Mouse (Mus musculus) right cerebral cortex, postnatal 4 days (tissue): ENCODE results near the gene Wdr6.
"Not testable (repeated sequence)": the region's sequence is repeated elsewhere in the genome, so short reads cannot be mapped to it uniquely, and the experiment has no call there.

ENCODE experiments used
- DNase-seq: peaks from one replicate; pipeline ENCODE4 v3.0.0-alpha.2; 2022

The Wdr6 gene

DNA sequence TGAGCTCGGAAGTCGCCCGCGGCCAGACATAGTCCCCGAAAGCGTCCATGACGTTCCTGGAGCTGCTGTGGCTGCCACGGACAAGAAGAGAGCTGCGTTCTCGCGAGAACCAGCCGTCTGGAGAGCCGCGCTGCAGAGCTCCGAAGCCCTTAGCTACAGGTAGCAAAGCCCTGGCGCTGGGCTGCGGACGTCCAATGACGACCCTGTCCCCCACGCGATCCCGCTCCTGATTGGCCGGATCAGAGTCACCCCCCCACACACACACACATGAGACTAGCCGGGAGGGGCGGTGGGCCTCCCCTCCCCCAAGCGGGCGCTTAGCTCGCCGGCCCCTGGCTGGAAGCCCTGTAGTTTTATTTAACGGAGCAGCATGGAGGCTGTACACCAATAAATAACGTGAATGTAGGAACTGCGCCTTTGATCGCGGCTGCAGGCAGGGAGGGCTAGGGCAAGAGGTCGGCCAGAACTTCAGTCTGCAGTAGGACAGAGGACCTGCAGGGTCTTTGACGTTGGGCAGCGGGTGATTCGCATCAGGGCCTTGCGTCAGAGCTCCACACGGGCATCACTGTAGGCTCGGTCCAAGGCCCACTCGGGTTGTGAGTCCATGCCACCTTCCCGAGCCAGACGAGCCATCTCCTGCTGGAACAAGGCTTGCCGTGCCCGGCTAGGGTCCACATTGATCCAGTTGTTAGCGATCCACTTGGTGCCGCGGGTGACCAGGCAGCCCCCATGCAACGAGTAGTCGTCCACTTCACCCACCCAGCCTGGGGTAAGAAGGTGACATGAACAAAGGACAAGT lies at the start of gene Wdr6:
TSS of gene Wdr6 (minus strand) at position 195 of the 799 bp plus-strand sequence.
- peak; percentile 90 for DNase-seq

DNA sequence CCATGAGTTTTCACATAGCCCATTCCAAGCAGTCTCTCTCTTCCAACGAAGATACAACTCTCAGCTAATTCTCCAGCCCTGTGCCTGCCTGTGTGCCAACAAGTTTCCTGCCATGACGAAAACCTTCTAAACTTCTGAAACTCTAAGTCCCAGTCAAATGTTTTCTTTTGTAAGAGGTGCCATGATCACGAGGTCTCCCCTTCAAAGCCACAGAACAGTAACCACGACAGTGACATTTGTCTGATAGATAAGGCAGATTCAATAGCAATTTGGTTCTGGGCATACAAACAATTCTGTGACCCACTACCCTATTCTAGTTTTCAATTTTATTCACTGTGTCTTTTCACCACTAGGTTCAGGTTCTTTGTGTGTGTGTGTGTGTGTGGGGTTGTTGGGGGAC lies 49.6 kb upstream of the Wdr6 start:
- DNase-seq: no peak

DNA sequence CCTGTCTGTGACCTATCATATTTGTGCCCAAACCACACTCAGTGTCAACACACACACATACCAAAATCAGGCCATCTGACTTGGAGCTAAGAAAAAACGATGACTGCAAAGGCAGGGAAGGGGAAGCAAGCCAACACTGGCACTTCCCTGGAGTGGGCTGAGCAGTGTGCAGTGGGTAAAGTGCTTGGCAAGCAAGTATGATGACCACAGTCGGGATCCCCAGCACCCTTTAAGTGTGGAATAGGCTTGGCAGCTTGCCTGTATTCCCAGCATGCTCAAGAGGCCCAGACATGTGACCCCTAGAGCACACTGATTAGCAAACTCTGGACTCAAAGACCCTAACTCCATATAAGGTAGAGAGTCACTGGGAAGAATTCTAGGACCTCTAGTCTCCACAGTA lies 48.0 kb upstream of the Wdr6 start:
- no peak for DNase-seq

DNA sequence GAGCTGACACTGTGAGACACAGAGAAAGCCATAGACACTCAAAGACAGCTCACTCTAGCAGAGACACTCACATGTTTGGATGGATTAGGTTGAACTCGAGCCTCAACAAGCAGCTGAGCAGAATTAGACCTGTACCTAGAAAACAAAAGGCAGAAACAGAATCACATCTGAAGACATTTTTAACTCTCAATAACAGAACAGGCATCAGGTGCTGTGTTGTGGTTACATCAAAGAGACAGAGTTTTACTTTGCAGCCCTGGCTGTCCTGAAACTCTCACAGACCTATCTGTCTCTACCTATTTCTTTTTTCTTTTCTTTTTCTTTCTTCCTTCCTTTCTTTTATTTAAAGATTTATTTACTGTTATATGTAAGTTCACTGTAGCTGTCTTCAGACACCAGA lies 38.8 kb upstream of the Wdr6 start:
- no peak for DNase-seq

DNA sequence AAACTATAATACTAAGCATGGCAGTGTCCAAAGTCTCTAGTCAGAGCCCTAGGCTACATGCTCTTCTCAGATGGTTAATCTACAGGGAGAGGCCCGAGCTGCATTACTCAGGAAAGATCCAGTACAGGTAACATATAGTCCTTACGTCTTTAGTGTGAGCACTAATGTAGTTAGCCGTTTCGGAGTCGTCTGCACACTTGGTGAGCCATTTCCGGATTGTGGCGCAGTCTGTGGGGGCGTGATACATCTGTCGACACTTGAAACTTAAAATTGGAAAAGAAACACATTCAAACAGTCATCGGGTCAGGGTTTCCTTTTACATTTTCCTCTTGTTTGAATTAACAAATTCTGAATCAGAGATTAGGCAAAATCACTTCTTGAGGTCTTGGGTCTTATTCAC lies 32.9 kb upstream of the Wdr6 start:
- DNase-seq: no peak

DNA sequence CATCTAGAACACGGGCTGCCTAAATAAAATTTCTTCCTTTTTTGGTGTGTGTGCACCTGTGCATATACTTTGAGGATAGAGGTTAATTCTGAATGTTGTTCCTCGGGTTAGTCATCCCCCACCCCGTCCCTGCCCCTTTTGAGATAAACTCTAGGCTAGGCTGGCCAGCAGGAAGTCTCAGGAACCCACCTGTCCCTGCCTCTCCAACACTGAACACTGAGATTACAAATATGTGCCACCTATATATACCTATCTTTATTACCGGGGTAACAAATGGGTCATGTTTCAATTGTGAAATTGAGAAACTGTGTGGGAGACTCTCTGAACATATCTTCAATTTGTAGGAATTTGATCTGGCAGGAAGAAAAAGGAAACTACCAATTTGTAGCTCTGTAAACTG lies 30.4 kb upstream of the Wdr6 start:
- no peak for DNase-seq

DNA sequence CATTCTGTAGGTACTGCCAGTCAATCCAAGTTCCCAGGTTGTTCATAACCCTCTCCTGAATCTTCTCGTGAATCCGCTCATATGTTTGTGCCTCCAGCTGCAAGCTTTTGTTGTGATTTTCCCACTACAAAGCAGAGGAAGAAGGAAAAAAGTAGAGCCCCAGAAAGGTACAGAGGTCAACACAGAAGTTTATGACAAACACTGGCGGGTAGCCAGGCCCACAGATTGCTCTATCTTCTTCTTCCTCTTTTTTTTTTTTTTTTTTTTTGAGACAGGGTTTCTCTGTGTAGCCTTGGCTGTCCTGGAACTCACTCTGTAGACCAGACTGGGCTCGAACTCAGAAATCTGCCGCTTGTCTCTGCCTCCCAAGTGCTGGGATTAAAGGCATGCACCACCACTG lies 29.4 kb upstream of the Wdr6 start:
- DNase-seq: not testable (repeated sequence)

DNA sequence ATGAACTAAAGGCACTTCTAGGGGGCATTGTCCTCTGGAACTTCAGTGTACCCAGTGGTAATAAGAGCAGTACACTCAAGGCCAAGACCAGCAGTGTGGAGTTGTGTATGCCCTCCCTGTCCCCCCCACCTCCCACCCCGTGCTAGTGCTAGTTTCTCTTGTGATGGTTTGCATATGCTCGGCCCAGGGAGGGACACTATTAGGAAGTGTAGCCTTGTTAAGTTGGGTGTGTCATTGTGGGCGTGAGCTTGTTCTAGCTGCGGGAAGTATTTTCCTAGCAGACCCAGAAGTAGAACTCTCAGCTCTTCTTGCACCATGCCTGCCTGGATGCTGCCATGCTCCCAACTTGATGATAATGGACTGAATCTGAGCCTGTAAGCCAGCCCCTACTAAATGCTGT lies 23.4 kb upstream of the Wdr6 start:
- DNase-seq: no peak

DNA sequence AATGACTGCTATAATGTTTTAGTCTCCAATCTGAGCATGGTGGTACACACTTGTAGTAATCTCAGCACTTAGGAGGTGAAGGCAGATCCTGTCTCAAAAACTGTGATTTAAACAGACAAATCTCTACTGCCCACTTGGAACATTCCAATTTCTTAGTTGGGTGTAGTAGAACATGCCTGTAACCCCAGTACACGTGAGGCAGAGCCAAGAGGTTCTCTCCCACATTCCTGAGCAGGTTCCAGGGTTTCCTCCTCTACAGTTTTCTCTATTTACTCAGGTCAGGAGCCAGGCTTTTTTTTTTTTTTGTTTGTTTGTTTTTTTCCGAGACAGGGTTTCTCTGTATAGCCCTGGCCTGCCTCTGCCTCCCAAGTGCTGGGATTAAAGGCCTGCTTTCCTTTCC lies 21.5 kb upstream of the Wdr6 start:
- DNase-seq: no peak

DNA sequence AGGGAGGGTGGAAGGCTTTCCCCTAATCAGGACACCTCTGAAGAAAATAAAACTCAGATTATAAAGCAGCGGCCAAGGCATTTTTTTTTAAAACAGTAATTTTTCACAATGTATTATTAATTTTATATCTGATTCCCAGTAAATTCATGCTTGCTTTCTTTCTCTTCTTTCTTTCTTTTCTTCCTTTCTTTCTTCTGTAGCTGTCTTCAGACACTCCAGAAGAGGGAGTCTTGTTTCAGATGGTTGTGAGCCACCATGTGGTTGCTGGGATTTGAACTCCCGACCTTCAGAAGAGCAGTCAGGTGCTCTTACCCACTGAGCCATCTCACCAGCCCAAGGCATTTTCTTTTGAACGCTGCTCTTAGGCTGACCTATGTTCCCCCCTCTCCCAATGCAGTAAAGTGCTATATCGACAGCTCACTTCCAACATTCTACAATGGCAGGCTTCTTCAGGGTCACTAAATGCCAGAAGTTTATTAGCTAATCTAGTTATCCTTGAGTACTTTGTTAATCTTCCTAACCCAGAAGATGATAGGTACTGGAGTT lies 20.6 kb upstream of the Wdr6 start:
- DNase-seq: no peak

DNA sequence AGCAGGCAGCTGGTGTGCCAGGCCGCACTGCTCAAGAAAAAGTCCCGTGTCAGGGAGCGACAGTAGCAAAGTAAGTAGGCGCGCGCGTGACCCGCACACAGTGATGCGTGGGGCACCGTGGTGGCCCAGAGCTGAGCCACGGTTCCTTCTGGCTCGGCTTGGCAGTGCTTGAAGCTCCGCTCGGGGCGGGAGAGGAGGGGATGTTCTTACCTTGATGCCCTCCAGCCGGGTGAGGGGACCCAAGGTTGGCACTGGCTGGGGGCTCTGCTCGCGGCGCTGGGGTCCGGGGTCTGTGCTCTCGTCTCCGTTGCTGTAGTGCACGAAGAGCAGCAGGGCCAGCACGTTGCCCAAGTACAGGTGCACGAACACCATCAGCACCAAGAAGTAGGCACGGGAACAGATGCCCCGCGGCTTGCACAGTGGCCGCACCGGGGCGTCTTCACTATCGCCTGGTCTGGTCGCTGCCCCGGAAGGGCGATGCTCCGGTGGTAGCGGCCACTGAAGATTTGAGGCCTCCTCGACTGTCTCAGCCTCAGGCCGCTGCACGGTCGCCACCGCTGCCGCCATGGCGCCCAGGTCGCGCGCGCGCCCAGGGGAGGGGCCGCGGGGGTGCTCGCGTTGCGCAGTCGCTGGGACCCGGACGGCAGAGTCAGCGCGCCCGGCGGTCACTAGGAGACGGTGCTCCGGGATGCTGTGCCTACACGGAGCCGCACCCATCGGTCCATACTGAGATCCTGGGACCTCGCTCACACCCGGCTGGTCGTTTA lies 18.6 kb upstream of the Wdr6 start, which contains the start of gene P4htm:
TSS of gene P4htm (minus strand) at position 670 of the 767 bp plus-strand sequence.
- DNase-seq: peak; percentile 75

DNA sequence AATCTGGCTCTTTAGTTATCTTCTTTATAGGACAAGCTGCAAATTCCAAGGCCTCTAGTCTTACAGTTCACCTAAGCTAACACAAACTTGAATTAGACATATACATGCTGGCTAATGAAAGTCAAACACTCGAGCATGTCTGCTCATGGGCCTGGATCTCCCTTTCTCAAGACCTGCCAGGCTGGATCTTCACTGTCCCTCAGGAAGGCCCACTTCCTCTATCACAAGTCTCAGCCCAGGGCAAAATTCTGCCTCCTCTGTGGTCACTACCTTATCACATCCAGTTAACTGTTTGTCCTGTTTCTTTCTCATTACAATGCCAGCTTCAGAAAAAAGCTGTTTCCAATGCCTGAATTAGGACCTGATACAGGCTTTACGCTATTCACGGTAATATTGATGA lies 15.8 kb upstream of the Wdr6 start:
- no peak for DNase-seq

DNA sequence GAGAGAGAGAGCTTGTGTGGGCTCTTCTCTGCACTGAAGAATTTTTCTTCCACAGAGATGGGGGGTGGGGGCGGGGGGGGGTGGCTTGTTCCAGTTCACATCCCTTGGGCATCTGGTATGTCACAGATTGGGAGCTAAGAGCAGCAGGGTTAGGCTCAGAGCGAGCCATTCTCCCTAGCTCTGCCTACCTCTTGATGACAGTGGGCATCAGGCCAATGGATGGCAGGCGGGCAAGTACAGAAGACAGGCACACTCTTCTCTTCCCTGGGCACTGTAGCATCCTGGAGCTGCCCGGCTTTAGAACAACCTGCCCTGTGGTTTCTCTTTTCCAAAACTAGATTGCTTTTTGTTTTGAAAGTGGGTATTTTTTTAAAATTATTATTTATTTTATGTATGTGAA lies 12.9 kb upstream of the Wdr6 start:
- DNase-seq: no peak

DNA sequence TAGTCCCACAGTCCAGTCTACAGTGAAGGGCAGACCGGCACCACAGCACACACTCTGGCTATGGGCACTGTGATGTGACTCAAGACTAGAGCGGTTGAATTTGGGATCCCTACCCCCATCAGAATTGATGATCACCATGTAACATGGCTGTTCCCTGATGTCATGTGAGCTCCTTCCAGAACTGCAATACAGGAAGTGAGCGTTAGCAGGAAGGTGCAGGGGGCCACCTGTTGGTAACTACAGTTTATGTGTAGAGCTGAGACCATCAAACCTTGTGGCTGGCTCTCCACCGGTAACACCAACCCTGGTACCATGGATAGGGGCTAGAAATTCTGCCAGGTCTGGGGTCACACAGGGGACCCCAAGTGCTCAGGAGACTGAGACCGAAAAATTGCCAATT lies 10.7 kb upstream of the Wdr6 start:
- no peak for DNase-seq

DNA sequence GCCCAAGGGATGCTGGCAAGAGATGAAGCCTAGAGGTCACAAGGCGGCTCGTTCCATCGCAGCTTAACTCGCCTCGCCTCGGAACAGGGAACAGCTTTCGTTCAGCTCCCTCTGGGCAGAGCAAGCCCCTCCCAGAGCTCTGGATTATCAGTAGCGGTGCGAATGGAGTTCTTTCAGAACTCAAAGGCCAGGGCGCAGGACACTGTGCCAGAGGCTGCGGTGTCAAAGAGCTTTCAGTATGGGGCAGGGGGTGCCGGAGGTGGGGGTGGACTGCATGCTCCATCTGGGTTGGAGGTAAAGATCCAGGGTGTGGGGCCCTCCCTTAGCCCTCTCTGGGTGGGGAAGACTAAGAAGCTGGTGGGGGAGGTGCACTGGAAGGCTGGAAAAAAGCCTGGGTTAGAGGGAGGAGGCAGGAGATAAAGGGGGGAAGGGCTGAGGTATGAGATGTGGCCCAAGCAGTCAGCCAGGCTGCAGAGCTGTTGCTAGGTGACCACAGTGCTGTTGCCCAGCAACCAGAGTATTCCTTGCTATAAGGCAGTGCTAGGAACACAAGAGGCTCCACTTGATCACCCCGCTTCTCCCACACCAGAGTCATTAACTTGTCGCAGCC lies 9.1 kb upstream of the Wdr6 start:
- peak; percentile 74 for DNase-seq

DNA sequence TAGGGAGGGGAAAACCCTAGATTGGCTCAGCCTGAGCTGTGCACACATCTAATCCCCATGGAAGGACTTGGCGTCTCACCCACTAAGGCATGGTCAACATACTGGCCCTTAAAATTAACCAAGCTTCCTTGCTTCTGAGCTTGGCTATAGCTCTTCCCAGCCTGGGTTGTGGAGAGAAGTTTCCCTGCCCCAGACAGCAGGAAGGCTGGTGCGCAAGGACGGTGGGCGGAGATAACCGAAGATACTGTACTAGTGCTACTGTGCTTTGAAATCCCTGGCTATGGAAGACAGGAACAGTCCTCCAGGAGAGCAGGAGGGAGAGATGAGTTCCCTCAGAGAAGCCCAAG lies 778 bp upstream of the Wdr6 start:
- DNase-seq: no peak

DNA sequence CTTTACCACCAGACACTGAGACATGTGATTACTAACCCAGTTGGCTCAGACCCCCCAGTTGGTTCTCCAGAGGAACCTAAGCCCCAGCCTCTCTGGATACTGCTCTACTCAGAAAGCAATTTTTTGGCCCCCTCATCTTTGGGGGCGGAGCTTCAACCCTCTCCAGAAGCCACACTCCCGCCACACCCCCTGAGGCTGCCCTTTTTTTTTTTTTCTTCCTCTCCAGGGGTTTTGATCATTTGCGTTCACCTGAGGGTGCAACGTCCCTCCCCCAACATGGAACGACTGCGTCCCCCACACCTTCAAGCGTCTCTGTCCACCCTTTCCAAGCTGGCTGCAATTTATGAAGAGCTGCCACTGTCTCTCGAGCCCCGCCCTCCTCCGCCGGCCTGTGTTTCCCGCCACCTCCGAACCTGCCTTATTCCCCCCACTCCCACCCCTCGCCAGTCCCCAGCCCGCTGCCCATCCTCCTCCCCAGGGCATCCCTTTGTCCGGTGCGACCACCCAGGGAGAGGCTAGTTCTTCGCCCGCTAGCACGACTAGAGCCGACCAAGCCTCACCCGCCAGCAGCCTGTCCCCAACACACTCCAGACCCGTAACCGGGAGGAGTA lies 500 bp downstream of the Wdr6 start:
- DNase-seq: peak; percentile 53

DNA sequence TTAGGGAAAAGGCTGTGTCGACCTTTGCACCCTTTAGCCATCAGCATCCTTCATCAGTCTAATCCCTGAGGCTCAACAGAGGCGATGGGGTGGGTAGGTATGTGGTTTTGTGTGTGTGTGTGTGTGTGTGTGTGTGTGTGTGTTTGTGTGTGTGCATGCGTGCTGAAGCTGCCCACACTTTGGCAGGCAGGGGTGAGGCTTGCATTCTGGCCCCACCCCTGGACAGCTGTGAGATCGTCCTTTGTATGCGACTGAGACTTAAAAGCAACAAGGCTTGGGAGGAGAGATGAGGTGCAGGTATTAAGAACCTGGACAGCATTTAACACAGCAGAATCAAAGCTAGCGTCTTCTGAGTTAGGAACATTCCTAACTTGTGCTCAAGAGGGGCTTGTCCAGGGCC lies 1.5 kb downstream of the Wdr6 start:
- DNase-seq: no peak

DNA sequence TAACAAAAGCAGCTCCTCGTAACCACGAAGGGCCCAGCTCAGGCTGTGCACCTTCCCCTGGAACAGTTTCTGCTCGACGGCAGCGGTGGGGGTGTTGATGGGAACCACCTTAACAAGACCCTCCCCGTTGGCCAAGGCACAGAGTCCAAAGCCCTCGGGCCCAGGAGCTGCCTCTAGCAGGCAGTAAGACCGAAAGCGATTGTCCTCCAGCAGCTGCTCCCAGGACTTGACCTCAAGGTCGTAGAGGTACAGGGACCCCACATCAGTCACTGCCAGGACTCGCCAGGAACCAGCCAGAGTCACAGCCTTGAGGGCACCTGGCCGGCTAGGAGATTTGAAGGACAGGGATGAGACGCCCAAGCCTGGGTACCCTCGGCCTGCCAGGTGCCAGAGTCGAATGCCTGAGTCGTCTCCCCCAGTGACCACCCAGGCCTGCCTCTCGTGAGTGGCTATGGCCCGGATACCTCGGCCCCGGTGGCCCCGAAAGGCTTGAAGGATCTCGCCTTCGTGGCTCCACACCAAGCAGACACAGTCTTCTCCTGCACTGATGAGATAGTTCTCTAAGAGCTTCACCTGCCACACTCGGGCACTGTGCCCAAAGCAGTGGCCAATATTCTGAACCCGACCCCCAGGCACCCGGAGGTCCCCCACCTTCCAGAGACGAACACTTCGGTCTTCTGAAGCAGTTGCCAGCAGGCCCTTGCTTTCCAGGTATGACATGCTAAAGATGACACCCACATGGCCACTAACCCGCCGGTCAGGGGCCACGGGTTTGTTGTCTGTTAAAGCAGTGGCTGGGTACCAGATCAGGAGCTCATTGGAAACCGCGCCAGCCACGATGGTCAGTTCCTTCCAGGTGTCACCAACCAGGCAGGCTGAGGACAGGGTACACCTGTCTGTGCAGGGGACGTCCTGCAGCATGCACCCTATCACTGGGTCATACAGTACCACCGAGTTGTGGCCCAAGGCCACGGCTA lies 2.9 kb downstream of the Wdr6 start:
- DNase-seq: no peak

DNA sequence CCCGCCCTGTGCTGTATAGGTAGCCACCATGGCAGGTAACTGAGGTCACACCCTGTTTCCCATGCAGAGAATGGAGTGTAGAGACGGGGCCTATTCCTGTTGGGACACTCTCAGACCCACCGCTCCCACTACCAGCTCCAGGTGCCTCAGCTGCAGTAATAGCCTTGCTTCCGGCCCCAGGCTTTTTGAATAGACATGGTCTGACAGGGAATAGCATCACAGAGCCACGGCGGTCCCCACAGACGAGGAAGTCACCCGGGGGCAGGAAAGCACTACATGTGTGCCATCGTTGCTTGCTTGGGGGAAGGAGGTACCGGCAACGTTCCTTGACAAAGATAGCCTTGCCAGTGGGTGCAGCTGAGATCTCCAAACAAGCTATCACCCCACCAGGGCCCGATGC lies 3.6 kb downstream of the Wdr6 start:
- no peak for DNase-seq

DNA sequence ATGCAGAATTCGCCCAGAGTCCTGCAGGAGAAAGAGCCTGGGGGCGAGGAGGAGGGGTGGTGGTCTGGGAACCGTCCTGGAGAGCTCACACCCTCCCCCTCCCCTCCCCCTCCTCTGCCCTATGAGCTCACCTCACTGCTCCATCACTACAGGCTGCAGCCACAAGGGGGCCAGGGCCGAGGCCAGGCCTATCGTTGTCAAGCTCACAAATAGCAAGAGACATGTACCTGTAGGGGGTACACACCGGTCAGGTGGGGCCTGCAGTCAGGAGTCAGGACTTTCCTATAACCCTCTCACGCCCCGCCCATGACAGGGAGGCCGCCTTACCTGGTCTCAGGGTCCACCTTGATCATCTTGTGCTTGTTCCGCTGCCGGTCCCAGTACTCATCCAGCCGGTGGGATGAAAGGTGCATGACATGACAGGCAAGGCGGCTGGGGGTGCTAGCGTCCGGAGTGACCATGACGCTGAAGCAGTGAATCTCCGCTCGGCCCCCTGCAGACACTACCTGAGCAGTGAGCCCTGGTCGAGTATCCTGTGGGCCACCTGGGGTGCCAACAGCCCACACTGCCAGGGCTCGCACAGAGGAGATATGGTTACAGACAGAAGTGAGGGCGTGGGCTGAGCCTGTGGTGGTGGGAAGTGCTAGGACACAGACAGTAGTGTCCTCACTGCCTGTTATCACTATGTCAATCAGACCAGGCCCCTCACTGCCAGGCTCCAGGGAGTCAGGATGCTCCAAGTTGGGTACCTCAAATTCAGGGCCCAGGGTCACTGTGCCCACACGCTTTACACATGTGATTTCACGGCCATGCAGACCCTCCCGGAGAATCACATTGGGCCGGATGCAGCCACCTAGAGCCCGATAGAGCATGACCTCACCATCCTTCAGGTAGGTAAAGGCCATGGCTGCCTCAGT lies 4.5 kb downstream of the Wdr6 start:
- peak; percentile 65 for DNase-seq
